Mouse (Mus musculus) MN1 (cell line): ENCODE data around the gene Srcin1.
A peak's percentile ranks its signal among the peaks of the same experiment; 100 is the strongest.

Source experiments
- DNase-seq: peaks from one replicate; pipeline ENCODE4 v3.0.0-alpha.2; 2016; ENCODE audit warnings: low spot score

The Srcin1 gene

GRCm38 (mm10) chr11:97532950-97533582, 42.9 kb downstream of the Srcin1 start:
- peak; percentile 59 for DNase-seq

- DNase-seq: peak; percentile 49
These were observed 43.6 kb downstream of the Srcin1 start for GRCm38 (mm10) chr11:97532354-97532753.

GRCm38 (mm10) chr11:97531381-97532260, 44.4 kb downstream of the Srcin1 start:
- peak; percentile 95 for DNase-seq

- peak; percentile 16 for DNase-seq
These were observed 45.0 kb downstream of the Srcin1 start for GRCm38 (mm10) chr11:97530961-97531360.

GRCm38 (mm10) chr11:97530069-97530468, 45.9 kb downstream of the Srcin1 start:
- no peak for DNase-seq

- no peak for DNase-seq
These were observed 47.6 kb downstream of the Srcin1 start for GRCm38 (mm10) chr11:97528282-97528808.

- DNase-seq: no peak
These were observed 50.7 kb downstream of the Srcin1 start for GRCm38 (mm10) chr11:97525313-97525712.

- peak; percentile 52 for DNase-seq
These were observed 51.7 kb downstream of the Srcin1 start for GRCm38 (mm10) chr11:97524306-97524705.

- DNase-seq: peak; percentile 66
These were observed 52.1 kb downstream of the Srcin1 start for GRCm38 (mm10) chr11:97523827-97524261.

- no peak for DNase-seq
These were observed 52.9 kb downstream of the Srcin1 start for GRCm38 (mm10) chr11:97523107-97523506.

- no peak for DNase-seq
These were observed 54.1 kb downstream of the Srcin1 start for GRCm38 (mm10) chr11:97521741-97522474.

- no peak for DNase-seq
These were observed 55.4 kb downstream of the Srcin1 start for GRCm38 (mm10) chr11:97520541-97520940.

GRCm38 (mm10) chr11:97513066-97513465, 62.9 kb downstream of the Srcin1 start:
- no peak for DNase-seq

GRCm38 (mm10) chr11:97512511-97512910, 63.5 kb downstream of the Srcin1 start:
- no peak for DNase-seq

- DNase-seq: no peak
These were observed 64.2 kb downstream of the Srcin1 start for GRCm38 (mm10) chr11:97511661-97512369.

GRCm38 (mm10) chr11:97510966-97511660, 64.9 kb downstream of the Srcin1 start:
- DNase-seq: peak; percentile 65

- DNase-seq: no peak
These were observed 66.1 kb downstream of the Srcin1 start for GRCm38 (mm10) chr11:97509715-97510485.

GRCm38 (mm10) chr11:97509058-97509457, 66.9 kb downstream of the Srcin1 start:
- DNase-seq: no peak

GRCm38 (mm10) chr11:97508198-97508597, 67.8 kb downstream of the Srcin1 start:
- DNase-seq: no peak

GRCm38 (mm10) chr11:97506331-97506730, 69.7 kb downstream of the Srcin1 start:
- no peak for DNase-seq
